Mouse (Mus musculus) retina, postnatal 1 day (tissue): ENCODE measurements around the gene Mbnl2.

Source experiments
- DNase-seq: peaks from one replicate; pipeline ENCODE4 v3.0.0-alpha.2; 2012

Mbnl2 gene

GRCm38 (mm10) chr14:120299716-120300115 lies 24.2 kb downstream of the Mbnl2 start:
- DNase-seq: no peak

GRCm38 (mm10) chr14:120300191-120300590 lies 24.7 kb downstream of the Mbnl2 start:
- DNase-seq: no peak

- no peak for DNase-seq
These were observed 25.3 kb downstream of the Mbnl2 start for GRCm38 (mm10) chr14:120300814-120301213.

GRCm38 (mm10) chr14:120302913-120303548 lies 27.6 kb downstream of the Mbnl2 start:
- DNase-seq: peak; percentile 79

GRCm38 (mm10) chr14:120306229-120306628 lies 30.8 kb downstream of the Mbnl2 start:
- DNase-seq: no peak

GRCm38 (mm10) chr14:120307356-120307755 lies 31.9 kb downstream of the Mbnl2 start:
- DNase-seq: no peak

GRCm38 (mm10) chr14:120307963-120308362 lies 32.5 kb downstream of the Mbnl2 start:
- no peak for DNase-seq

- DNase-seq: no peak
These were observed 34.2 kb downstream of the Mbnl2 start for GRCm38 (mm10) chr14:120309691-120310090.

GRCm38 (mm10) chr14:120311330-120312097 lies 36.0 kb downstream of the Mbnl2 start:
- DNase-seq: no peak

GRCm38 (mm10) chr14:120312661-120313406 lies 37.4 kb downstream of the Mbnl2 start:
- DNase-seq: no peak

GRCm38 (mm10) chr14:120313466-120313865 lies 38.0 kb downstream of the Mbnl2 start:
- no peak for DNase-seq

- no peak for DNase-seq
These were observed 40.3 kb downstream of the Mbnl2 start for GRCm38 (mm10) chr14:120315721-120316120.

- DNase-seq: no peak
These were observed 43.0 kb downstream of the Mbnl2 start for GRCm38 (mm10) chr14:120318326-120318935.

GRCm38 (mm10) chr14:120318974-120319731 lies 43.7 kb downstream of the Mbnl2 start:
- DNase-seq: no peak

- no peak for DNase-seq
These were observed 46.6 kb downstream of the Mbnl2 start for GRCm38 (mm10) chr14:120322041-120322440.

- no peak for DNase-seq
These were observed 47.6 kb downstream of the Mbnl2 start for GRCm38 (mm10) chr14:120323111-120323510.

GRCm38 (mm10) chr14:120324061-120324791 lies 48.8 kb downstream of the Mbnl2 start:
- peak; percentile 42 for DNase-seq

- DNase-seq: no peak
These were observed 49.5 kb downstream of the Mbnl2 start for GRCm38 (mm10) chr14:120324883-120325480.

- DNase-seq: no peak
These were observed 50.2 kb downstream of the Mbnl2 start for GRCm38 (mm10) chr14:120325673-120326072.

GRCm38 (mm10) chr14:120330454-120330853 lies 55.0 kb downstream of the Mbnl2 start:
- DNase-seq: peak; percentile 54

- DNase-seq: no peak
These were observed 55.5 kb downstream of the Mbnl2 start for GRCm38 (mm10) chr14:120330881-120331514.
